ENCODE assay signal across 8 mouse cellular contexts in the genomic region with DNA sequence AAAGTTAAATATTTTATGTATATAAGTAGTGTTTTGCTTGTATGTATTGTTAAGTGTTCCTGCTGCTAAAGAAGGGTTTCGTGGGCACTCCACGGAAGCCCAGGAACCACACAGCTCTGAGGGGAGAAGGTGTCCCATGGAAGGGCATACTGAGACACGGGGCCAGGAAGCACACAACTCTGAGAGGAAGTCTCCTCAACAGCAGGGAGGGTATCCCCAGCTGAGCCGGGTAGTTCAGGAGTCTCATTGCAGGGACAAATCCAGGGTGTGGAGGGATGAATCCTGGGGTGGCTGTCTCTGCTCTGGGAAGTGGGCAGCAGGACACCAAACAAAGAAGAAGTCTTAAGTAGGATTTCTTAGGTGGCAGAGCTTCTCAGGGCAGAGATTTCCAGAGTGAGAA. TPM values are rescaled to one million over a fixed set of nuclear protein-coding genes. Genes with fewer than 3 reads are reported as not detected.
DNase-seq lines count a peak whose midpoint lies in the region; ATAC-seq and TF ChIP-seq lines count a peak whose summit lies in the region.

No protein-coding gene starts in this region.

- peaks cover 40% of the 10 kb centered on the region for H3K4me1 ChIP-seq in heart, embryonic 13.5 days
- peaks cover 22% of the 10 kb centered on the region for H3K4me1 ChIP-seq in G1E (ENCODE audit: insufficient read depth, low read depth, low read length)
- H3K4me1 ChIP-seq in forebrain, embryonic 16.5 days (replicated peaks; ENCODE audit: control insufficient read depth, insufficient read depth, low read length): peaks cover 24% of the 10 kb centered on the region
- H3K4me1 ChIP-seq in liver, embryonic 16.5 days (ENCODE audit: control insufficient read depth, low read depth, low read length): peaks cover 14% of the 10 kb centered on the region

- ATAC-seq in heart, embryonic 13.5 days (ENCODE audit: extremely low read depth, insufficient number of reproducible peaks, low FRiP score, low TSS enrichment): no peak
- no peak for ATAC-seq in G1E (ENCODE audit: extremely low read depth, insufficient number of reproducible peaks, low FRiP score, poor library complexity, severe bottlenecking)
- ATAC-seq in forebrain, embryonic 16.5 days: no peak
- ATAC-seq in liver, embryonic 16.5 days (ENCODE audit: low read depth): no peak
- no peak for ATAC-seq in monocyte, adult 5-6 weeks (replicated peaks; ENCODE audit: insufficient number of reproducible peaks, low FRiP score, low TSS enrichment, poor library complexity, severe bottlenecking)

- H3K36me3 ChIP-seq in heart, embryonic 13.5 days: peaks cover 17% of the 10 kb centered on the region
- peaks cover 20% of the 10 kb centered on the region for H3K36me3 ChIP-seq in G1E (replicated peaks)
- no peaks in the 10 kb centered on the region for H3K36me3 ChIP-seq in forebrain, embryonic 16.5 days (ENCODE audit: control insufficient read depth, insufficient read depth)
- no peaks in the 10 kb centered on the region for H3K36me3 ChIP-seq in liver, embryonic 16.5 days (ENCODE audit: control insufficient read depth, insufficient read depth)

- H3K9ac ChIP-seq in heart, embryonic 13.5 days: peak overlapping the region; percentile 89
- peak overlapping the region; percentile 89 for H3K9ac ChIP-seq in forebrain, embryonic 16.5 days (replicated peaks; ENCODE audit: low read depth, low read length)
- H3K9ac ChIP-seq in liver, embryonic 16.5 days (ENCODE audit: low read depth, low read length): peak overlapping the region; percentile 90

- peak overlapping the region; percentile 88 for H3K27ac ChIP-seq in heart, embryonic 13.5 days (replicated peaks)
- no peak overlapping the region for H3K27ac ChIP-seq in forebrain, embryonic 16.5 days (ENCODE audit: low read length)
- H3K27ac ChIP-seq in liver, embryonic 16.5 days (ENCODE audit: low read length): no peak overlapping the region

- H3K4me2 ChIP-seq in heart, embryonic 13.5 days: peak overlapping the region; percentile 95
- H3K4me2 ChIP-seq in forebrain, embryonic 16.5 days (ENCODE audit: low read length): peak overlapping the region; percentile 92
- peak overlapping the region; percentile 78 for H3K4me2 ChIP-seq in liver, embryonic 16.5 days (ENCODE audit: low read depth, low read length)

- intact Hi-C loops in heart, postnatal 25 days (cut with DNase I): loop anchor here (2.0 to 5.0 kb wide), 2 partner anchors 38 to 145 kb away; a partner anchor contains a TSS
- intact Hi-C loops in left cerebral cortex, postnatal 10 days (cut with DNase I): no loop called here

- H3K9me3 ChIP-seq in heart, embryonic 13.5 days: no peaks in the 10 kb centered on the region
- no peaks in the 10 kb centered on the region for H3K9me3 ChIP-seq in G1E (replicated peaks)
- H3K9me3 ChIP-seq in forebrain, embryonic 16.5 days (ENCODE audit: control insufficient read depth, low read length): no peaks in the 10 kb centered on the region
- H3K9me3 ChIP-seq in liver, embryonic 16.5 days (replicated peaks; ENCODE audit: control insufficient read depth, low read length): no peaks in the 10 kb centered on the region

- WGBS in heart, embryonic 13.5 days: 8% methylated on average over 4 of the region's 4 CpGs
- WGBS in forebrain, embryonic 16.5 days: 15% methylated on average over 4 of the region's 4 CpGs
- 6% methylated on average over 4 of the region's 4 CpGs for WGBS in liver, embryonic 16.5 days (ENCODE audit: insufficient replicate concordance)

- H3K4me3 ChIP-seq in heart, embryonic 13.5 days: peak overlapping the region; percentile 90
- peak overlapping the region; percentile 84 for H3K4me3 ChIP-seq in G1E (ENCODE audit: low read depth, low read length)
- peak overlapping the region; percentile 71 for H3K4me3 ChIP-seq in forebrain, embryonic 16.5 days (replicated peaks; ENCODE audit: low read length)
- peak overlapping the region; percentile 87 for H3K4me3 ChIP-seq in liver, embryonic 16.5 days (ENCODE audit: low read depth, low read length)

- no peak for TF ChIP-seq CTCF in G1E (IDR thresholded peaks at IDR 0.05; ENCODE audit: low read depth, low read length)

- no peaks in the 10 kb centered on the region for H3K27me3 ChIP-seq in heart, embryonic 13.5 days (replicated peaks)
- H3K27me3 ChIP-seq in G1E (ENCODE audit: insufficient read depth, low read length): no peaks in the 10 kb centered on the region
- H3K27me3 ChIP-seq in forebrain, embryonic 16.5 days (replicated peaks; ENCODE audit: control insufficient read depth, insufficient read depth, low read length): no peaks in the 10 kb centered on the region
- no peaks in the 10 kb centered on the region for H3K27me3 ChIP-seq in liver, embryonic 16.5 days (ENCODE audit: control insufficient read depth, insufficient read depth, low read depth, low read length)

- no peak for DNase-seq in heart, postnatal 25 days (ENCODE audit: low spot score)
- DNase-seq in G1E (ENCODE audit: low spot score) (no peak), MN1 (ENCODE audit: low spot score) (no peak)
- no peak for DNase-seq in left cerebral cortex, postnatal 10 days (ENCODE audit: extremely low spot score in 1 of 2, low spot score in 2 of 2)

RNA-seq across cellular contexts. Expression of a gene that starts 0.9 kb away (rescaled TPM):
- 412 and 445 TPM in 2 replicates for polyA plus RNA-seq in heart, embryonic 13.5 days (2015; fragmentation: Nextera tagmentation; extraction: Ambion mirVana)
- total RNA-seq in heart, postnatal 25 days (2021): 100 to 1,000 TPM; 162 to 183 TPM
- total RNA-seq in G1E (2014; fragmentation: Nextera tagmentation) (291 and 350 TPM in 2 replicates), G1E (2017) (176 and 200 TPM in 2 replicates)
- 55.5 and 117 TPM in 2 replicates for polyA plus RNA-seq in G1E (2012)
- polyA plus RNA-seq in forebrain, embryonic 16.5 days (2015; fragmentation: Nextera tagmentation; extraction: Ambion mirVana): 621 and 677 TPM in 2 replicates
- polyA plus RNA-seq in liver, embryonic 16.5 days (2015; fragmentation: Nextera tagmentation; extraction: Ambion mirVana): 111 TPM in 2 replicates
- total RNA-seq in monocyte, adult 5-6 weeks (2017): 66.0 to 110 TPM (median 92.2 TPM) in 3 replicates
- 100 to 1,000 TPM; 372 to 373 TPM for total RNA-seq in left cerebral cortex, postnatal 10 days (2021)

RNA-seq across cellular contexts. Expression of a gene that starts 38.8 kb away (rescaled TPM):
- polyA plus RNA-seq in heart, embryonic 13.5 days (2015; fragmentation: Nextera tagmentation; extraction: Ambion mirVana): 297 and 329 TPM in 2 replicates
- 100 to 1,000 TPM; 712 to 776 TPM for total RNA-seq in heart, postnatal 25 days (2021)
- total RNA-seq in G1E (2014; fragmentation: Nextera tagmentation) (not detected in 2 replicates), G1E (2017) (2.3 and 9.6 TPM in 2 replicates)
- 7.1 and 10.4 TPM in 2 replicates for polyA plus RNA-seq in G1E (2012)
- polyA plus RNA-seq in forebrain, embryonic 16.5 days (2015; fragmentation: Nextera tagmentation; extraction: Ambion mirVana): 343 and 425 TPM in 2 replicates
- polyA plus RNA-seq in liver, embryonic 16.5 days (2015; fragmentation: Nextera tagmentation; extraction: Ambion mirVana): 20.6 and 25.9 TPM in 2 replicates
- 3.6 to 16.5 TPM (median 4.6 TPM) in 3 replicates for total RNA-seq in monocyte, adult 5-6 weeks (2017)
- 100 to 1,000 TPM; 479 to 493 TPM for total RNA-seq in left cerebral cortex, postnatal 10 days (2021)

Comparison
In these comparisons a context has a peak if more than half of its experiments do, and no peak if none do; other contexts are left out.
1. RNA of a gene that starts 38.8 kb away (total RNA-seq): 712 to 776 TPM in heart, postnatal 25 days and 479 to 493 TPM in left cerebral cortex, postnatal 10 days; 3.6 to 16.5 TPM in monocyte, adult 5-6 weeks and 2.3 to 9.6 TPM in G1E; every median in the first group is over 10 times any median in the second.
2. Peak in every context shown above with its lines, with median percentiles within 50 percentile points of each other: H3K4me2 ChIP-seq, H3K4me3 ChIP-seq and H3K9ac ChIP-seq.